Mouse (Mus musculus): Measurements from ENCODE around the gene Cd101.

- no peak for TF ChIP-seq CTCF (IDR thresholded peaks at IDR 0.05; ENCODE audit: extremely low read depth, insufficient read depth, low read length)
- no peak for TF ChIP-seq POLR2A (IDR thresholded peaks at IDR 0.05; ENCODE audit: extremely low read depth, insufficient read depth, low read length)
Observed at GRCm38 (mm10) chr3:101037984-101038545, 8.7 kb upstream of the Cd101 start.
